Mouse (Mus musculus): ENCODE data around the gene Jakmip3. TPM values are rescaled to one million over a fixed set of nuclear protein-coding genes. Genes with fewer than 3 reads are reported as not detected.
A peak's percentile ranks its signal among the peaks of the same experiment; 100 is the strongest.

Gene Jakmip3
- polyA plus RNA-seq, 1 experiment from 2014 or later: 0.09 TPM

DNA sequence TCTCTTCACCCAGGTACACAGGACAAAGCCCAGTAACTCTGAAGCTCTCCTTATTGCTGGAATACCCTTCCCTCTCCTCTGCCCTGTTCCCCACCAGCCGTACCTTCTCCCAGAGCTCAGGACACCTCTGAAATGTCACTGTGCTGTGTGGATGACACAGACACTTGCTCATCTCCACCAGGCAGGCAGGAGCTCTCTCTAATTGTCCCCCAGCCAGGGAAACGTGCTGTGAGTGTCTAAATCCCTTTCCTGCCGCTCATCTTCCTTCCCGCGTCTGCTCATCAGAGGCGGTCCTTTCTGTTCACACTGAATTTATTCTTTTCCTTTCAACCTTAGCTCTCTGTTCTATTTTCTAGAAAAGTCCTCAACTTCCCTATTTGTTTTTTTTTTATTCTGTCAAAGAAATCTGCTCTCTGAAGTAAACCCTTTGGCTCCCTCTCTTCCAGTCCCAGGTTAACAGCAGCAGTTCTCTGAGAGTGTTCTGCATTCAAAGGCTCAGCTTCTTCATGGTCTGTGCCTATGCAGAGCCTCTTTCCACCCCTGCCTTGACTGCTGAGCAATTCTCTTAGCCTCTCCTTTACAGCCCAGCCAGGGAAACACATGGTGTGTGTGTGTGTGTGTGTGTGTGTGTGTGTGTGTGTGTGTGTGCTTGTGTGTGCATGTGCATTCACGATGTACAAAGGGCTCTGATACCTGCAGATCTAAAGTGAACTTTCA lies 69.4 kb downstream of the Jakmip3 start:
- no peak for ATAC-seq (ENCODE audit: insufficient number of reproducible peaks, low FRiP score)
- no peak overlapping the region for H3K9ac ChIP-seq
- no peak overlapping the region for H3K4me2 ChIP-seq
- H3K27ac ChIP-seq (ENCODE audit: poor library complexity, severe bottlenecking): no peak overlapping the region
- 71% methylated on average over 7 of the region's 7 CpGs for WGBS
- H3K9me3 ChIP-seq (replicated peaks): no peaks in the 10 kb centered on the region
- peaks cover 29% of the 10 kb centered on the region; the same call in 1 of the 2 replicates for H3K27me3 ChIP-seq (replicated peaks)
- no peaks in the 10 kb centered on the region for H3K36me3 ChIP-seq
- peaks cover 7% of the 10 kb centered on the region; the same call in 1 of the 2 replicates for H3K4me1 ChIP-seq (replicated peaks)
- H3K4me3 ChIP-seq: no peak overlapping the region

DNA sequence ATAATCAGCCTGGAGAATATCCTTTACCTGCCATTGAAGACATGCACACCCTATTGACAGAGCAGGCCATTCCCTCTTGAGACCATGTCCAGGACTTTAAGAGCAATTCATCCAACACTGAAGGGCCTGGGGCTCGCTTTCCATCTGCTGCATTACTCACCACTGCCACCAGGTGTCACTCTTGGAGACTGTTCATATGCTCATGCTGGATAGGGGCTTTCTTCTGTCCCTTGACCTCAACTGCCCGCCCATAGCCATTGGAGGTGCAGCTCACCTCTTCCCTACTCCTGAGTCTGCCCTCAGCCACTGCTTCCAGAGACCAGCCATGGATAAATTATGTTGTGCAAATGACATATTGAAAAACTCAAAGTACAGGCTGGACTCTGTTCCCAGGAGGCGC lies 70.5 kb downstream of the Jakmip3 start:
- H3K27ac ChIP-seq (ENCODE audit: poor library complexity, severe bottlenecking): no peak overlapping the region
- no peak for ATAC-seq (ENCODE audit: insufficient number of reproducible peaks, low FRiP score)
- H3K9me3 ChIP-seq (replicated peaks): no peaks in the 10 kb centered on the region
- H3K4me1 ChIP-seq (replicated peaks): peaks cover 13% of the 10 kb centered on the region
- no peak overlapping the region for H3K9ac ChIP-seq
- H3K27me3 ChIP-seq (replicated peaks): peaks cover 29% of the 10 kb centered on the region; the same call in 1 of the 2 replicates
- no peaks in the 10 kb centered on the region for H3K36me3 ChIP-seq
- no peak overlapping the region for H3K4me2 ChIP-seq
- no peak overlapping the region for H3K4me3 ChIP-seq
- 36% methylated on average over 3 of the region's 3 CpGs for WGBS

DNA sequence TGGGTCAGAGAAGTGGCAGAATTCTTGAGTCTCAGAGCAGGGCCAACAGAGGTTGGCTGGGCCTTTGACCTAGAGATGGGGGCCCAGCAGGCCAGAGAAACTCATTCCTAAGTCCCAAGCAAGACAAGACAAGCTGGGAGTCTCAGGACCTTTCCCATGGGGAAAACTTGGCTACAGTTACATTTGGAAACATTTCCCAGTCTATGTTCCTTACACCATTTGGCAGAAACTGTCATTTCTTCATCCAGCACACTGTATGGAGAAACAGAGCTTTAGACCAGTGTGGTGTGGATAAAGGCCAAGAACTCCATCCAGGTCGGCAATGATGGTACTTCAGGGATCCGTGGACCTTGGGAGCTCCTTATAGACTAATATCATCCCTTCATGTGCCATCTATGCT lies 71.1 kb downstream of the Jakmip3 start:
- peaks cover 29% of the 10 kb centered on the region; the same call in 1 of the 2 replicates for H3K27me3 ChIP-seq (replicated peaks)
- 85% methylated on average over 2 of the region's 2 CpGs for WGBS
- no peak overlapping the region for H3K4me3 ChIP-seq
- no peak overlapping the region for H3K4me2 ChIP-seq
- peaks cover 18% of the 10 kb centered on the region for H3K4me1 ChIP-seq (replicated peaks)
- H3K27ac ChIP-seq (ENCODE audit: poor library complexity, severe bottlenecking): no peak overlapping the region
- ATAC-seq (ENCODE audit: insufficient number of reproducible peaks, low FRiP score): no peak
- no peak overlapping the region for H3K9ac ChIP-seq
- no peaks in the 10 kb centered on the region for H3K36me3 ChIP-seq
- no peaks in the 10 kb centered on the region for H3K9me3 ChIP-seq (replicated peaks)

DNA sequence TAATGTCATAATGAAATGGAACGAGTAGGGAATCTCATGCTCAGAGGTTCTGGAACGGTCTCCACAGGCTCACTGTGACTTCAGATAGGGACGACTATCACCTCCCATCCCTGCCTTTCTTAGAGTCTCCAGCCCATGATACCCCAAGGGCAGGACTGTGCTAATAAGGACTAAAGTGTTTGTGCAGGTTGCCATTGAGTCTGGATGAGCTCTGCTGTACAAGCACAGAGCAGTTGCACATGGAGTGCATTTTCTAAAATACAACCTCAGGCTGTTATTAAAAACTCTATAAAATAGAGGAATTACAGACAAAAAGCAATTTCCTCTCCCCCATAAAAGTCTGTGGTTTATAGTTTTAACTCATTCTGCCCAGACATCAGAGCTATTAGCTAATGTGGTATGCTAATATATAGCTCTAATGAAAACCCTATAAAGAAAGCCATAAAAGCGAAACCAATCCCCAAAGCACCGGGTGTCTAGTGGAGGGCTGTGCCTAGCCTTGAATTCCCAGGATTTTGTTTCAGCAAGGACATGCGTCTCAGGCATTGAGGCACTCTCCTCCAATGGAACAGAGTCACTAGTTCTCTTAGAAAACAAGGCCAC lies 72.3 kb downstream of the Jakmip3 start:
- H3K36me3 ChIP-seq: no peaks in the 10 kb centered on the region
- ATAC-seq (ENCODE audit: insufficient number of reproducible peaks, low FRiP score): no peak
- 82% methylated on average over 6 of the region's 6 CpGs for WGBS
- no peak overlapping the region for H3K9ac ChIP-seq
- no peaks in the 10 kb centered on the region for H3K9me3 ChIP-seq (replicated peaks)
- H3K4me1 ChIP-seq (replicated peaks): peaks cover 20% of the 10 kb centered on the region
- H3K4me3 ChIP-seq: no peak overlapping the region
- peaks cover 26% of the 10 kb centered on the region; the same call in 1 of the 2 replicates for H3K27me3 ChIP-seq (replicated peaks)
- no peak overlapping the region for H3K4me2 ChIP-seq
- H3K27ac ChIP-seq (ENCODE audit: poor library complexity, severe bottlenecking): no peak overlapping the region

DNA sequence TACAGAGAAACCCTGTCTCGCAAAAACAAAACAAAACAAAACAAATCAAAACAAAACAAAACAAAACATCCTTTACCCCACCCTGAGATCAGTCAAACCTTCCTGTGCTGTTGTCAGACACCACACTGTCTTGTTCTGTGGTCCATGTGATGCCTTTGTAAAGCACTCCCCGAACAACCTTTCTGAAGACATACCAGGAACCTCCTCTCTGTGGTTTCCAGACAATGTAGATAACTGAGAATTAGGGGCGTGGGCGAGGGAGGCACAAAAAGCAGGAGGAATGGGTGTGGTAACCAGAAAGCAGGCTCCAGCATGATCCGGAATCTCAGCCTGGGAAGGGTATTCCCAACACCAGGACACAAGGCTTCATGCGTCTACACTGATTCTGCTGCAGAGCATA lies 74.6 kb downstream of the Jakmip3 start:
- WGBS: 73% methylated on average over 6 of the region's 6 CpGs
- H3K4me1 ChIP-seq (replicated peaks): peaks cover 20% of the 10 kb centered on the region
- ATAC-seq (ENCODE audit: insufficient number of reproducible peaks, low FRiP score): no peak
- no peaks in the 10 kb centered on the region for H3K36me3 ChIP-seq
- no peak overlapping the region for H3K4me3 ChIP-seq
- no peak overlapping the region for H3K4me2 ChIP-seq
- 0 out of 2 replicates have a peak, but pooled peaks cover 10% of the 10 kb centered on the region for H3K27me3 ChIP-seq (replicated peaks)
- H3K9me3 ChIP-seq (replicated peaks): no peaks in the 10 kb centered on the region
- H3K9ac ChIP-seq: no peak overlapping the region
- no peak overlapping the region for H3K27ac ChIP-seq (ENCODE audit: poor library complexity, severe bottlenecking)

DNA sequence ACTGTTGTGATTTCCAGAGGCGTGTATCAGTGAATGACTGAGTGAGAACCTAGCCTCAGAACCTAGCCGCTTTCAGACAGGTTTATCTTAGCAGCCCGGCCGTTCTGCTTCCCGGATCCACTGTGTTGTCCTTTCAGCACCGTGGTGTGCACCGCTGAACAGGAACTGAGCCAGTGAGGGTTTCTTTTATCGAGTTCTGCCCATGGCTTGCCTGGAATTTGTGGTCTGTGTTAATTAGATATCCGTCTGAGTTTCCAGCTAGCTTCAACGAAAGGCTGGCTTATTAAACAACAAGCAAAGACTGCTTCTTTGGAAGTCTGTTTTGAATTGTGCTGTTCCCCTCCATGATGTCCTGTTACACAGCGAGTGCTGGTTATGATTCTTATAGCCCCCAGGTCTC lies 75.8 kb downstream of the Jakmip3 start:
- peak; percentile 49; the same call in 1 of the 2 replicates for ATAC-seq (ENCODE audit: insufficient number of reproducible peaks, low FRiP score)

DNA sequence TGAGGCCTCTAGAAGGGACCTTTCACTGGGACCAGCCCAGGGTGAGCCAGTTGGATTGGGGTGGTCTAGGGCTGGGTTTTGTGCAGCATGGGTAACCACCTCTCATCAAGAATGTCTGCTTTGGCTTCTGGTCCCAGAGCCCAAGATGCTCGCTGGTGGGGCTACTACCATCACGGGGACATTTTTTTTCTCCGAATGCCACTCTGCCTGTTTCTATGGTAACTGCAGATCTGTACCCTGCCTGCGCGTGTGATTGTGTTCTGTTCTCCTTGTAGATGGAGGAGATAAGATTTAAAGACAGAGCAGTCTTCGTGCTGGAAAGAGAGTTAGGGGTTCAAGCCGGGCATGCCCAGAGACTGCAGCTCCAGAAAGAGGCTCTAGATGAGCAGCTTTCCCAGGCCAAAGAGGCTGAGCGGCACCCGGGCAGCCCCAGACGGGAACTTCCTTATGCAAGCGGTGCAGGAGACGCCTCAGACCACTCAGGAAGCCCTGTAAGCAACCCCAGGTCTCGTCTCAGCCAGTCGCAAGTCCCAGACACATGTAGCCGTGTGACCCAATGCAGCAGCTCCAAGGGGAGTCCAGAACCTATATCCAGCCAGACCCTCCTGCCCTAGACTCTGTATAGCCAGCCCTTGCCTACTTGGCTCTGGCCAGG lies 76.8 kb downstream of the Jakmip3 start:
- Histone ChIP-seq H3K4me3 (no peak overlapping the region), H3K36me3 (no peaks in the 10 kb centered on the region), H3K9ac (no peak overlapping the region), H3K27me3 (replicated peaks) (peaks cover 2% of the 10 kb centered on the region; the same call in 1 of the 2 replicates), H3K4me1 (replicated peaks) (peaks cover 25% of the 10 kb centered on the region), H3K4me2 (no peak overlapping the region), H3K27ac (ENCODE audit: poor library complexity, severe bottlenecking) (no peak overlapping the region), H3K9me3 (replicated peaks) (no peaks in the 10 kb centered on the region)
- ATAC-seq (ENCODE audit: insufficient number of reproducible peaks, low FRiP score): no peak
- 72% methylated on average over 15 of the region's 15 CpGs for WGBS

More for the DNA sequence above, 75.8 kb downstream of the Jakmip3 start:
- no peak overlapping the region for H3K4me2 ChIP-seq
- H3K4me3 ChIP-seq: no peak overlapping the region
- H3K9me3 ChIP-seq (replicated peaks): no peaks in the 10 kb centered on the region
- peaks cover 25% of the 10 kb centered on the region for H3K4me1 ChIP-seq (replicated peaks)
- no peak overlapping the region for H3K9ac ChIP-seq
- WGBS: 31% methylated on average over 11 of the region's 11 CpGs
- H3K27ac ChIP-seq (ENCODE audit: poor library complexity, severe bottlenecking): no peak overlapping the region; the same call in 1 of the 2 replicates
- H3K27me3 ChIP-seq (replicated peaks): peaks cover 6% of the 10 kb centered on the region; the same call in 1 of the 2 replicates
- H3K36me3 ChIP-seq: no peaks in the 10 kb centered on the region

DNA sequence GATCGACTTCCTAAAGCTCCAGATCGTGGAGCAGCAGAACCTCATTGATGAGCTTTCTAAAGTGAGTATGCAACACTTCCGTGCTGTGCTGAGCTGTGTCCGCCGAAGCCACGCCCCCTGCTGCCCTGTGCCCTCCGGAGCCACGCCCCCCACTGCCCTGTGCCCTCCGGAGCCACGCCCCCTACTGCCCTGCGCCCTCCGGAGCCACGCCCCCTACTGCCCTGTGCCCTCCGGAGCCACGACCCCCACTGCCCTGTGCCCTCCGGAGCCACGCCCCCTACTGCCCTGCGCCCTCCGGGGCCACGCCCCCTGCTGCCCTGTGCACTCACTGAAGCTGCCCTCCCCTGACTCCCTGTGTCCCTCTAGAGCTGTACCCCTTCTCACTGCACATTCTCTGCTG lies 80.4 kb downstream of the Jakmip3 start:
- Histone ChIP-seq H3K36me3 (no peaks in the 10 kb centered on the region), H3K4me2 (peak overlapping the region; percentile 58), H3K9me3 (replicated peaks) (no peaks in the 10 kb centered on the region), H3K4me3 (peak overlapping the region; percentile 6; the same call in 1 of the 2 replicates), H3K9ac (no peak overlapping the region), H3K27ac (ENCODE audit: poor library complexity, severe bottlenecking) (no peak overlapping the region), H3K27me3 (replicated peaks) (peaks cover 8% of the 10 kb centered on the region; the same call in 1 of the 2 replicates), H3K4me1 (replicated peaks) (peaks cover 19% of the 10 kb centered on the region)
- WGBS: 15% methylated on average over 19 of the region's 20 CpGs
- ATAC-seq (ENCODE audit: insufficient number of reproducible peaks, low FRiP score): no peak

DNA sequence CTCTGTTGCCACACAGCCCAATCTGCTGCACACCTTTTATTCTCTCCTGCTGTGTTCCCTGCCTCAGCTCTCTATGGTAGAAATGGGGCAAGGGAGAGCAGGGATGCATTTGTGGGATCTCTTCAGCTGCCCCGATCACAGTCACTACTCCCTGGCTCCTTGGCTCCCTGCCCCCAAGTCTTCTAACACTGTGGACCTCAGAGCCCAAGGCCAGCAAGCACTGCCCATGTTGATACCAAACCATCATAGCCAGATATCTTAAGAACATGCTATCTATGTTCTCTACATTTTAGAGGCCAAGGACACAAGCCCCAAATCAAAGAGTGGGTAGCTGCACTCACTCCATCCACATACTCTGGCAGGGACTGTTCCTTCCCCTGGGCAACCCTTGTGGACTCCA lies 80.8 kb downstream of the Jakmip3 start:
- H3K4me3 ChIP-seq: no peak overlapping the region
- no peak overlapping the region for H3K4me2 ChIP-seq
- no peak overlapping the region for H3K27ac ChIP-seq (ENCODE audit: poor library complexity, severe bottlenecking)
- H3K9me3 ChIP-seq (replicated peaks): no peaks in the 10 kb centered on the region
- no peaks in the 10 kb centered on the region for H3K36me3 ChIP-seq
- peaks cover 8% of the 10 kb centered on the region; the same call in 1 of the 2 replicates for H3K27me3 ChIP-seq (replicated peaks)
- H3K4me1 ChIP-seq (replicated peaks): peaks cover 14% of the 10 kb centered on the region
- WGBS: 51% methylated on average over 1 of the region's 1 CpGs
- no peak overlapping the region for H3K9ac ChIP-seq
- ATAC-seq (ENCODE audit: insufficient number of reproducible peaks, low FRiP score): no peak

DNA sequence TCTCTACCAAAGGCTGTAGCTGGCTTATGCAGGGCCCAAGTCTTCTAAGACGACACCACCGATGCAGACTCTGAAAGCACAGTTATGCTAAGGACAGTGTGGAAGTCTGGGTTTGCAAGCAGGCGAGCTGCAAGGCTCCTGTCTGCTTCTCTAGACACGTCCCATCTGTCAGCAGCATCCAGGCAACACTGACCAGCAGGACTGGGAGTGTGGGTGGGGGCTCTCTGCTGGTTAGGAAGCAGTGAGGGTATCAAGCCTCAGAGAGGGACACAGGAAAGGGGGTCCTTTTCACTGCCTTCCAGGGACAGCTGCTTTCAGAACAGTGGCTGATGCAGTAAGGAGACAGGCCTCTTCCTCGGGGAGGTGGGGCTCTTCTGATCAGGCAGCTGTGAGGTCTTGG lies 86.6 kb downstream of the Jakmip3 start:
- Histone ChIP-seq H3K4me3 (no peak overlapping the region), H3K36me3 (no peaks in the 10 kb centered on the region), H3K4me2 (no peak overlapping the region), H3K4me1 (replicated peaks) (peaks cover 5% of the 10 kb centered on the region; the same call in 1 of the 2 replicates), H3K27ac (ENCODE audit: poor library complexity, severe bottlenecking) (no peak overlapping the region), H3K9ac (no peak overlapping the region), H3K27me3 (replicated peaks) (peaks cover 8% of the 10 kb centered on the region; the same call in 1 of the 2 replicates), H3K9me3 (replicated peaks) (no peaks in the 10 kb centered on the region)
- no peak for ATAC-seq (ENCODE audit: insufficient number of reproducible peaks, low FRiP score)
- 27% methylated on average over 5 of the region's 5 CpGs for WGBS

DNA sequence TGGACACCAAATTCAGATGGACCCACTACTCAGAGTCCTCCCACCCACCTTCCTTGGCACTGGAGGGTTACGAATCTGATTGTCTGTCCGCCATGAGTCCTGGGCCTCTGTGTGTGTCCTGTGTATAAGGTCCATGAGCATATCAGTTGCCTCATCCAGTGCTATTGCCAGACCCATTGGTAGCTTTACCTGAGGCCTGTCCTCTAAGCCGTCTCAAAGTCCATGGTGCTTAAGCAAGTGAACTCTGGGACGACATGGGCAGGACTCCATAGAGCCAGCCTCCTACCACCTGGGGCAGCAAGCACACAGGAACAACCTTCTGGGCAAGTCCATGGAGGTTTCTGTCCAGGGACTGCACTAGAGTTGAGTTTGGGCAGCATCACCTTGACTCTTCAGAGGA lies 90.7 kb downstream of the Jakmip3 start:
- Histone ChIP-seq H3K9me3 (replicated peaks) (no peaks in the 10 kb centered on the region), H3K27me3 (replicated peaks) (no peaks in the 10 kb centered on the region), H3K27ac (ENCODE audit: poor library complexity, severe bottlenecking) (no peak overlapping the region), H3K4me2 (no peak overlapping the region), H3K36me3 (no peaks in the 10 kb centered on the region), H3K9ac (no peak overlapping the region), H3K4me3 (no peak overlapping the region), H3K4me1 (replicated peaks) (no peaks in the 10 kb centered on the region)
- WGBS: 84% methylated on average over 4 of the region's 4 CpGs
- ATAC-seq (ENCODE audit: insufficient number of reproducible peaks, low FRiP score): no peak
